Mouse (Mus musculus) testis, adult 2 months (tissue): ENCODE data around the gene Man1a. TPM values are rescaled to one million over a fixed set of nuclear protein-coding genes. Genes with fewer than 3 reads are reported as not detected.

Source experiments
- H3K27ac ChIP-seq: fragments of 200-500 bp; 2 replicates; pipeline ENCODE4 v1.5.1; 2012; ENCODE audit warnings: low read depth, low read length; ENCODE audit not compliant: control insufficient read depth, insufficient read depth
- H3K27me3 ChIP-seq: fragments of 200-500 bp; 2 replicates; pipeline ENCODE4 v1.6.1; 2012; ENCODE audit warnings: mild to moderate bottlenecking, low read length, moderate library complexity; ENCODE audit not compliant: control insufficient read depth, insufficient read depth
- H3K36me3 ChIP-seq: fragments of 200-500 bp; 2 replicates; pipeline ENCODE4 v1.6.1; 2012; ENCODE audit warnings: mild to moderate bottlenecking, low read length; ENCODE audit not compliant: control insufficient read depth, insufficient read depth
- H3K4me1 ChIP-seq: fragments of 200-500 bp; 2 replicates; pipeline ENCODE4 v1.6.1; 2012; ENCODE audit warnings: low read length; ENCODE audit not compliant: control insufficient read depth, insufficient read depth
- H3K4me3 ChIP-seq: fragments of 200-500 bp; 2 replicates; pipeline ENCODE4 v1.5.1; 2012; ENCODE audit warnings: low read depth, mild to moderate bottlenecking, low read length, moderate library complexity, mixed read lengths; ENCODE audit not compliant: control insufficient read depth
- CTCF ChIP-seq: fragments of 200-500 bp; IDR thresholded peaks from 2 replicates; pipeline ENCODE4 v1.5.1; 2012; ENCODE audit warnings: low read depth, mild to moderate bottlenecking, inconsistent platforms, low read length, moderate library complexity; ENCODE audit not compliant: control insufficient read depth, insufficient read depth, insufficient replicate concordance
- POLR2A ChIP-seq: fragments of 200-500 bp; IDR thresholded peaks from 2 replicates; pipeline ENCODE4 v1.6.1; 2012; ENCODE audit warnings: low read depth, mild to moderate bottlenecking, inconsistent platforms, low read length, moderate library complexity; ENCODE audit not compliant: control insufficient read depth
- polyA plus RNA-seq: library from polyadenylated mRNA; depleted of rRNA; stranded (reverse); fragments of >200 nt; gene quantifications from 2 replicates; pipeline ENCODE4 v1.2.3, GENCODE M21; 2012

The Man1a gene
- polyA plus RNA-seq, 1 experiment = 0.36 TPM

DNA sequence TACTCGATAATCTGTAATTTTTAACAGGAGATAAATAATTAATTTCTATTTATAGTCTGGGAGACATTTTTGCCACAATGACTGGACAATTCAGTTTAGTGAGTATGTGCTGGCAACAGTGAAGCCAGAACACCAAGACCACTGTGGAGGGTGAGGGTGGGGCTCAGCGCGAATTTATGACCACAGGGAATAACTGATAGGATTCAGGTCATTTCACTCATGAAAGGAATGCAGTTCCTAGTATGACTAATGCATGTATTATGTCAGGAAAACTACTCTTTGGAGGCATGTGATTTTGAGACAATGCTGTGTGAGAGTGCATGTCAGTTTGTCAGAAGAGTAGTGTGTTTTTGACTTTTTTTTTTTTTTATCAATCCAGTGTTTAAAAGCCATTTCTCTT, 10.9 kb upstream of the Man1a start:
- no peaks in the 10 kb centered on the region for H3K36me3 ChIP-seq
- no peaks in the 10 kb centered on the region for H3K27me3 ChIP-seq
- no peak overlapping the region for H3K4me3 ChIP-seq
- no peaks in the 10 kb centered on the region for H3K4me1 ChIP-seq
- TF ChIP-seq CTCF = no peak
- no peak for TF ChIP-seq POLR2A
- H3K27ac ChIP-seq = no peak overlapping the region

DNA sequence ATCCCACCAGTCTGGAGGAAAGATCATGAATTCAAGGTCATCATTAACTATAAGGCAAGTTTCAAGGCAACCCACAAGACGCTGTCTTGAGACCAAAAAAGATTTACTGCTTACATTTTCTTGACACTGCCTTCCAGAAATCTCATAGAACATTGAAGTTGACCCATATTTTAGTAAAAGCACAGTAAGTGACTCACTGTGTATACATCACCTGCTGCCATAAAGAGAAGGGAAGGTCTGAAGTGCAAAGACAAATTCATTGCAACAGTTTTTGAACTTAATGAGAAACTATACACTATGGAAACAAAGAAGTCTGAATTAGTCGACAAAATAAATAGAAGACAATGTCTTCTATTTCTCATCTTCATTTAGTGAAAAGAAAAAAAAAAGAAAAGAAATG, 8.7 kb upstream of the Man1a start:
- Histone ChIP-seq H3K4me1 (no peaks in the 10 kb centered on the region), H3K36me3 (no peaks in the 10 kb centered on the region), H3K27me3 (no peaks in the 10 kb centered on the region), H3K27ac (no peak overlapping the region), H3K4me3 (no peak overlapping the region)
- TF ChIP-seq POLR2A = no peak
- TF ChIP-seq CTCF = no peak

DNA sequence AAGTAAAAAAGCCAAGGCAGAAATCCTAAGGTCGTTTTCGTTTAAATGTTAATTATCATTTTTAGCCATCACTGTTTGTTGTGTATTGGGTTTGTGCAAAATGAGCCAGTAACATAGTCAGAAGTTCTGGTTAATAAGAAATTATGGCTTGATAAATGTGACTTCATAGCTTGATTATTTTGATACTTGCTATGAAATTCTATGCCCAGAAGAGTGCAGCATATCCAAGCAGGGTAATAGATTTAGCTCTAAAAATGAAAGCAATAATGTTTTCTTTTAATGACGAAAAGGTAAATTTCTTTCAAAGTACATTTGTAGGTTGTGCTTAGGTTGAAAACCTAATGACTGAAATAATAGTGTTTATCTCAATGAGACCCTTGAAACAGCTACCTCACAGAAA, 596 bp upstream of the Man1a start:
- Histone ChIP-seq H3K27ac (no peak overlapping the region), H3K36me3 (no peaks in the 10 kb centered on the region), H3K4me1 (peaks cover 2% of the 10 kb centered on the region), H3K4me3 (no peak overlapping the region), H3K27me3 (no peaks in the 10 kb centered on the region)
- TF ChIP-seq POLR2A = no peak
- TF ChIP-seq CTCF = no peak

DNA sequence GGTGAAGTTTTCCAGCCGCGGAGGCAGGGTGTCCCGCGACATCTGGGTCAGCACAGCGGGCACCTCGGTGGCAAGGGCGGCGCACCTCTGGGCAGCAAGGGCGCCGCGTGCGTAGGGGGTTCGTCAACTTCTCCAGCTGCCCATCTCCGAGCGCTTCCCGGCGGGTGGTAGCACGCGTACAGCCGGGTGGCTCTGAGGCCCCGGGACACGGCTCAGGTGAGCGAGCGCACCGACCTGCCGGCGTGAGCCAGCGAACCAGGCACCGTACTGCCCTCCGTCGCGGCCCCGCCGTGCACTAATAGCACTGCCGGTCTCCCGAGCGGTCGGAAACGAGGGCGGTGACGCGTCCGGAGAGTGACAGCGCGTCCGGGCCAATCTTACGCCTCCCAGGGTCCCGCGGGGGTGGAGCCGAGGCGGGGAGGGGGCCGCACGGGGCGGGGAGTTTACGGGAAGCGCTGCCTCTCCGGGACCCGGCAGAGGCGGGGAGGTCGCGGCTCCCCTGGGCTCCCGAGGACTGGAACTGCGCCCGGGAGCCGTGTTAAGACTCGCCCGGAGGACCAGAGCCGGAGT, 883 bp downstream of the Man1a start:
- Histone ChIP-seq H3K27ac (no peak overlapping the region), H3K4me3 (peak overlapping the region; percentile 57), H3K36me3 (no peaks in the 10 kb centered on the region), H3K27me3 (no peaks in the 10 kb centered on the region), H3K4me1 (peaks cover 2% of the 10 kb centered on the region)
- TF ChIP-seq CTCF (no peak), POLR2A (no peak)

DNA sequence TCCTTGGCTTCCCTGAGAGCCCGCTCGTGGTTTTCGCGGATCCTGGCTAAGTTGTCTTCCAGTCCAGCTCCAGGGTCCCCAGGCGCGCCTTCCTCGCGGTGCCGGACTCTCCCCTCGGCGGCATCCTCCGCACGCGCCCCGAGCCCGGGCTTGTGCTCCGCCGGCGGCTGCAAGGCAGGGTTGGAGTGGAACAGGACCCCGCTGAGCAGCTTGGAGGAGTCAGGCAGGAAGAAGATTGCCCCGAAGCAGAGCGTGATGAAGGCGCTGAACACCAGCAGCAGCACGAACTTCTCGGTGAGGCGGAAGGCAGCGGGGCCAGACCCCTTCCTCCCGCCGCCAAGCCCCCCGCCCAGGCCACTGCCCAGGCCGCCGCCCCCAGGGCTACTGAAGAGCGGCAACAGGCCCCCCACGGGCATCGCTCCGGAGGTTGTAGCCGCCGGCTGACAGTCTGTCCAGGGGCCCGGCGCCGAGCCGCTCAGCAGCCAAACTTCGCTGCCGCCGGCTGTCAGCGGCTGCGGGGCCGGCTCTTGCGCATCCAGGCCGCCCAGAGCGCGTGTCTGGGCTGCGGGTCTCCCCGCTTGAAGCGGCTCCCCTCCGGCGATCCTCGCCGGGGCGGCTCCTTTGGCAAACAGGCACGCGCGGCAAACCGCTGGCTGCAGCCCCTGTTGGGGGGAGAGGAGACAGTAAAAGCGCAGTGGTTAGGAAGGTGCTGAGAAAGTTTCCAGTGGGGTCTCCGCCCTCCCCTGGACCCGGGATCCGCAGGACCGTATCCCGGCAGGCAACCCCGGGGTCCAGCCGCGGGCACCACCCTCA, 1.6 kb downstream of the Man1a start:
- Histone ChIP-seq H3K27ac (no peak overlapping the region), H3K4me1 (peaks cover 2% of the 10 kb centered on the region), H3K27me3 (no peaks in the 10 kb centered on the region), H3K36me3 (no peaks in the 10 kb centered on the region), H3K4me3 (peak overlapping the region; percentile 57)
- TF ChIP-seq CTCF (no peak), POLR2A (no peak)

DNA sequence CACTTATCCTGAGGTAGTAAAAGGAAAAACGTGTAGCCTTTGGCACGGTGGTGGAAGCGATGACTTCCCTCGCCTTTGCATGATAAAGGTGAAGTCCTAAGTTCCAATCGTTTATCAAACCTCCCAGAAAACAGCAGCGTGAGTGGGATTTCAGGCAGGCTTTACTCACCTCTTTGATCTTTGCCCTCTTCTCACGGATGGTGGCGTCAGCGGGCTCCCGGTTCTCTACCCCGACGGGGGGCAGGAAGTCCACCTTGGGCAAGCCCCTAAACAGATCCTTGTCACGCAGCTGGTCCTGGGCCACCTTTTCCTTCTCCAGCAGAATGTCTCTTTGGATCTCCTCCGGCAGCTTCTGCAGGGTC, 2.2 kb downstream of the Man1a start:
- Histone ChIP-seq H3K4me1 (peaks cover 2% of the 10 kb centered on the region), H3K36me3 (no peaks in the 10 kb centered on the region), H3K27me3 (no peaks in the 10 kb centered on the region), H3K27ac (no peak overlapping the region), H3K4me3 (peak overlapping the region; percentile 1; the same call in 1 of the 2 replicates)
- TF ChIP-seq POLR2A (no peak), CTCF (no peak)

DNA sequence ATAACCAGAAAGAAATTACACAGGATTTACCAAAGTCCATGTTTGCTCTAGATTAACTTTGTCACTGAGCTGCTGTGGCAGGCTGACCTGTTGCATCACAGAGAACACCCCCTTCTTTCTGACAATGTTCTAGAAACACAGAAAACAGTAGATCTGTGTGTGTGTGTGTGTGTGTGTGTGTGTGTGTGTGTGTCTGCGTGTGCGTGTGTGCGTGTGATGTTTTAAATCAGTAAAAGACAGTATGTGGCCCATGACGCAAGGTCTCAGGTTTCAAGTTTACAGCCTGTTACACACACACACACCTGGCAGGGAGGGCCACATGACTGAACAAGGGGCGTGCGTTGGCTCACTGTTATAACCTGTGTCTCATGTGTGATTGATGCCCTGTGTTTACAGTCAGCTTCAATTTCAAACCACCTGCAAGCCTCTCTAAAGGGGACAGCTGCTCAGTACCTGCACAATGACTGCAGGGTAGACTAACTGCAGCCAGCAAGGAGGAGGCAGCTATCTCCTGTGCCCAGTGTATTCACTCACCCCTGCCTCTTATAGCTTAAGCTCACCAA, 2.7 kb downstream of the Man1a start:
- TF ChIP-seq POLR2A = no peak
- TF ChIP-seq CTCF = no peak
- Histone ChIP-seq H3K27ac (no peak overlapping the region), H3K27me3 (no peaks in the 10 kb centered on the region), H3K36me3 (no peaks in the 10 kb centered on the region), H3K4me1 (peaks cover 2% of the 10 kb centered on the region), H3K4me3 (no peak overlapping the region)
